Mouse (Mus musculus) layer of hippocampus, adult 9-11 months (tissue): ENCODE measurements around the gene Gm3642.
"Not testable (repeated sequence)": the region's sequence is repeated elsewhere in the genome, so short reads cannot be mapped to it uniquely, and the experiment has no call there.

Source experiments
- DNase-seq: peaks from one replicate; pipeline ENCODE4 v3.0.0; 2022

Gm3642 gene

GRCm38 (mm10) chr14:6840211-6840610 is at the start of gene Gm3642:
Gm3642 (minus strand) TSS chr14:6840311.
- DNase-seq, result not testable (repeated sequence)

DNA sequence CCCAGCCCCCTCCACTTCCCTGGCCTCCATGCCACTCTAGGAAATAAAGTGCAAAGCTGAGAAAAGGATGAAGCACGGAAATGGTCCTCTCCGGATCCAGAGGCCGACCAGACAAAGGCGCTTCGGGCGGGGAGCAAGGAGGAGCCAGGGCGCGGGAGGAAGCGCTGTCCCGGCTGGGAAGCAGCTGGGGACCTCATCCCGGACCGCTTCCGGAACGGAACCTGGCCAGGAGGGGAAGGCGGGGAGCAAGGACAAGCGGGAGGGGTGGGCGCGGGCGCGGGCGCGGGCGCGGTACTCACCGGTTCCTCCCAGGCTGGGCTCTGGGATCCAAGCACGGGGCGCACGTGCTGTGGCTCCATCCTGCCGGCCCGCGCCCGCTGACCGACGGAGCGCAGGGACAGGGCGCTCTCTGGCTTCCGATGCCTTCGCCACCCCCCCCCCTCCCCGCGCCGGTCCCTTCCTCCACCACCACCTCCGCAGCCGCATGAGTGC is 49.5 kb upstream of the Gm3642 start, which contains the start of gene Gm3667:
Gm3667 (minus strand) TSS at position 442 of the 492 bp plus-strand sequence.
- DNase-seq, result not testable (repeated sequence)

DNA sequence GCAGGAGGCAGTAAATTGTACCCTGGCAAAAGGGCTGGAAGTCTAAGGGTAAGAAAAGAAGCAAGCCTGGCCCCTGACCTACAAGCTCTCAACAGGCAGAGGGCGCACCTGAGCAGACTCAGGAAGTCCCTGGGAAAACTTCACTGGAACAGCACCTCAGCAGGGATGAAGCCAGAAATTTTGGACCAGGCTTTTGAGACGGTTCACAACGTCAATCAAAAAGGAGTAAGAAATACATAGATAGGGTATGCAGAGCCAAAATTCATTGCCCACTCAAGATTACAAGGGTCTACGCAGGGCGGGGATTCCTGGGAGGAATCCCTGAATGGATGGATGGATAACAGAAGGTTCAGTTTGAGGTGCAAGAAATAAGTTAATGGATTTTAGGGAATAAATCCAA is 48.7 kb upstream of the Gm3642 start:
- DNase-seq, result peak; percentile 17

DNA sequence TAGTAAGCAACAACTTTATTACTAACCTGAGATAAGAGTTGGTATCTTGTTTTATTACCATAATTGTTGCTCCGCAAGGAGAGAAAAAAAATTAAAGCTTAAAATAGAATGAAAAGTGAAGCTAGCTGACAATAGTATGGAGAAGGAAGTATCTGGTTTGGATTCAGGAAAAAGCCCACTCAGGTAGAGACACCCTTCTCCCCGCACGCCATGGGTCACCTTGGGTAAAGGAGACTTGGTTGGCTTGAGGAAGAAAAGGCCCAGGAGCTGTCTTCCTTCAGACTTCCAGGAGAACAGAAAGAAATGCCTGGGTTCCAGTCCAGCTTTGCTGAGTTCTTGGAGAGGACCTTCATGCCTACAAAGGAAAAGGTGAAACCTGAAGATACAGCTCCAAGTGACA is 16.8 kb downstream of the Gm3642 start:
- not testable (repeated sequence) for DNase-seq
